Comparison of ENCODE assay signal across 8 mouse cellular contexts in genomic region chr10:77605908-77606826, GRCm38 (mm10). TPM values are rescaled to one million over a fixed set of nuclear protein-coding genes. Genes with fewer than 3 reads are reported as not detected.
DNase-seq lines count a peak whose midpoint lies in the region; ATAC-seq and TF ChIP-seq lines count a peak whose summit lies in the region.

Gene Sumo3 (plus strand): TSS chr10:77606097.
Gene Gm49325 (plus strand): TSS chr10:77606197.

- H3K9ac ChIP-seq in heart, embryonic 12.5 days = peak within 1 kb of the TSS; percentile 87
- peak within 1 kb of the TSS; percentile 92 for H3K9ac ChIP-seq in kidney, postnatal 0 days (ENCODE audit: low read depth, low read length)
- peak within 1 kb of the TSS; percentile 98 for H3K9ac ChIP-seq in liver, adult 2 months (ENCODE audit: low read depth, low read length)

- WGBS in heart, embryonic 12.5 days = 1% methylated on average over 115 of the region's 119 CpGs
- under 1% methylated on average over 85 of the region's 119 CpGs for WGBS in kidney, postnatal 0 days
- 1% methylated on average over 116 of the region's 119 CpGs for WGBS in liver, adult 2 months

- H3K79me2 ChIP-seq in C2C12 (ENCODE audit: control insufficient read depth, insufficient read depth) = peaks cover 45% of the 10 kb centered on the region
- peaks cover 24% of the 10 kb centered on the region for H3K79me2 ChIP-seq in liver, adult 2 months (ENCODE audit: control insufficient read depth, insufficient read depth, low read length)

- H3ac ChIP-seq in C2C12 (ENCODE audit: control insufficient read depth, insufficient read length, low read depth) = peak within 1 kb of the TSS; percentile 81

- TF ChIP-seq POLR2A in brain, embryonic 14.5 days (IDR thresholded peaks at IDR 0.05; ENCODE audit: borderline replicate concordance, extremely low read depth, insufficient read depth, insufficient read length, poor library complexity, severe bottlenecking) = peak; percentile 78; the same call in 1 of the 2 replicates
- TF ChIP-seq POLR2A in liver, adult 2 months (IDR thresholded peaks at IDR 0.05; ENCODE audit: extremely low read depth, insufficient read depth, low read length) = peak; percentile 75

- H3K9me3 ChIP-seq in erythroblast, embryonic 14.5 days (ENCODE audit: control insufficient read depth, low read length) = peaks cover 4% of the 10 kb centered on the region; the same call in 1 of the 2 replicates
- H3K9me3 ChIP-seq in heart, embryonic 12.5 days (replicated peaks) = 0 out of 2 replicates have a peak, but pooled peaks cover 4% of the 10 kb centered on the region
- no peaks in the 10 kb centered on the region for H3K9me3 ChIP-seq in kidney, postnatal 0 days (replicated peaks; ENCODE audit: low read length)

- peak; percentile 93 for DNase-seq in brain, embryonic 14.5 days (ENCODE audit: low read depth)
- peak; percentile 94 for DNase-seq in kidney, postnatal 0 days (ENCODE audit: low spot score)
- DNase-seq in liver, adult 2 months (ENCODE audit: extremely low read depth, low read depth, low spot score) = peak; percentile 76
- peak; percentile 98 for DNase-seq in spleen, postnatal 36 days (ENCODE audit: low spot score in 2 of 2)

- peaks cover 26% of the 10 kb centered on the region for H3K79me3 ChIP-seq in C2C12 (ENCODE audit: low read depth)

- H3K27ac ChIP-seq in heart, embryonic 12.5 days (ENCODE audit: poor library complexity, severe bottlenecking) = peak within 1 kb of the TSS; percentile 98
- H3K27ac ChIP-seq in kidney, postnatal 0 days = peak within 1 kb of the TSS; percentile 99
- H3K27ac ChIP-seq in liver, adult 2 months (replicated peaks; ENCODE audit: insufficient read depth, low read depth, low read length) = peak within 1 kb of the TSS; percentile 92

- peaks cover 21% of the 10 kb centered on the region for H3K36me3 ChIP-seq in C2C12 (ENCODE audit: control insufficient read depth, insufficient read depth)
- peaks cover 38% of the 10 kb centered on the region for H3K36me3 ChIP-seq in erythroblast, embryonic 14.5 days (ENCODE audit: control insufficient read depth)
- peaks cover 24% of the 10 kb centered on the region for H3K36me3 ChIP-seq in heart, embryonic 12.5 days
- peaks cover 14% of the 10 kb centered on the region; the same call in 1 of the 2 replicates for H3K36me3 ChIP-seq in kidney, postnatal 0 days (ENCODE audit: insufficient read depth, low read length)
- peaks cover 4% of the 10 kb centered on the region; the same call in 1 of the 2 replicates for H3K36me3 ChIP-seq in liver, adult 2 months (ENCODE audit: control insufficient read depth, insufficient read depth, low read length)

- peak within 1 kb of the TSS; percentile 89 for H3K4me3 ChIP-seq in C2C12 (ENCODE audit: insufficient read depth, poor library complexity, severe bottlenecking)
- peak within 1 kb of the TSS; percentile 88 for H3K4me3 ChIP-seq in erythroblast, embryonic 14.5 days (replicated peaks)
- peak within 1 kb of the TSS; percentile 86 for H3K4me3 ChIP-seq in heart, embryonic 12.5 days
- H3K4me3 ChIP-seq in kidney, postnatal 0 days (replicated peaks; ENCODE audit: low read depth, low read length) = peak within 1 kb of the TSS; percentile 70
- peak within 1 kb of the TSS; percentile 77 for H3K4me3 ChIP-seq in liver, adult 2 months (ENCODE audit: insufficient read depth, low read depth, low read length)

- no peaks in the 10 kb centered on the region for H3K27me3 ChIP-seq in C2C12 (ENCODE audit: control insufficient read depth, insufficient read depth, insufficient read length)
- no peaks in the 10 kb centered on the region for H3K27me3 ChIP-seq in erythroblast, embryonic 14.5 days (ENCODE audit: control insufficient read depth)
- no peaks in the 10 kb centered on the region for H3K27me3 ChIP-seq in heart, embryonic 12.5 days (replicated peaks)
- H3K27me3 ChIP-seq in kidney, postnatal 0 days (ENCODE audit: insufficient read depth, low read length) = no peaks in the 10 kb centered on the region
- no peaks in the 10 kb centered on the region for H3K27me3 ChIP-seq in liver, adult 2 months (ENCODE audit: control insufficient read depth, insufficient read depth, low read length)

- H3K4me2 ChIP-seq in heart, embryonic 12.5 days = peak within 1 kb of the TSS; percentile 95
- H3K4me2 ChIP-seq in kidney, postnatal 0 days (ENCODE audit: low read length) = peak within 1 kb of the TSS; percentile 93

- peak; percentile 94 for ATAC-seq in heart, embryonic 12.5 days (ENCODE audit: insufficient number of reproducible peaks, low FRiP score)
- ATAC-seq in kidney, postnatal 0 days (replicated peaks; ENCODE audit: low FRiP score, low read depth) = peak; percentile 93
- ATAC-seq in monocyte, adult 5-6 weeks (replicated peaks; ENCODE audit: insufficient number of reproducible peaks, low FRiP score, low TSS enrichment, poor library complexity, severe bottlenecking) = peak; percentile 79

- TF ChIP-seq CTCF in C2C12 (IDR thresholded peaks at IDR 0.05; ENCODE audit: control insufficient read depth, insufficient read depth, insufficient read length) = no peak
- TF ChIP-seq CTCF in brain, embryonic 14.5 days (IDR thresholded peaks at IDR 0.05; ENCODE audit: borderline replicate concordance, extremely low read depth, insufficient read depth, insufficient read length) = no peak
- no peak for TF ChIP-seq CTCF in kidney, postnatal 0 days (IDR thresholded peaks at IDR 0.05; ENCODE audit: low read depth)
- TF ChIP-seq CTCF in liver, adult 2 months (IDR thresholded peaks at IDR 0.05; ENCODE audit: low read depth, low read length) = no peak

- H3K4me1 ChIP-seq in erythroblast, embryonic 14.5 days (ENCODE audit: control insufficient read depth) = peaks cover 48% of the 10 kb centered on the region
- H3K4me1 ChIP-seq in heart, embryonic 12.5 days (replicated peaks) = peaks cover 28% of the 10 kb centered on the region
- H3K4me1 ChIP-seq in kidney, postnatal 0 days (replicated peaks; ENCODE audit: insufficient read depth, low read length) = peaks cover 10% of the 10 kb centered on the region; the same call in 1 of the 2 replicates
- H3K4me1 ChIP-seq in liver, adult 2 months (ENCODE audit: control insufficient read depth, insufficient read depth, low read length) = peaks cover 18% of the 10 kb centered on the region

TF ChIP-seq in C2C12, 6 proteins besides CTCF, POLR2A, EP300 and RAD21:
- no peak for TF ChIP-seq CEBPB (IDR thresholded peaks at IDR 0.05; ENCODE audit: low read depth)
- peak; percentile 94 for TF ChIP-seq MAX (IDR thresholded peaks at IDR 0.05)
- no peak for TF ChIP-seq MYOG (IDR thresholded peaks at IDR 0.05; ENCODE audit: control insufficient read depth, extremely low read depth, insufficient read length)
- TF ChIP-seq USF1 (IDR thresholded peaks at IDR 0.05; ENCODE audit: low read depth) = peak; percentile 85
- no peak for TF ChIP-seq MYOD1 (IDR thresholded peaks at IDR 0.05; ENCODE audit: control insufficient read depth, insufficient read length, low read depth)

RNA-seq across cellular contexts. Expression of gene Sumo3, which starts in this region (rescaled TPM):
- polyA plus RNA-seq in C2C12 (2012; fragmentation: generic; extraction: Trizol) = 152 TPM
- 368 and 420 TPM in 2 replicates for polyA plus RNA-seq in brain, embryonic 14.5 days (2012; rRNA removed)
- polyA plus RNA-seq in erythroblast, embryonic 14.5 days (2012) = 3.1 and 3.3 TPM in 2 replicates
- polyA plus RNA-seq in heart, embryonic 12.5 days (2016; fragmentation: Nextera tagmentation; extraction: Ambion mirVana) = 177 and 184 TPM in 2 replicates
- 313 and 335 TPM in 2 replicates for polyA plus RNA-seq in kidney, postnatal 0 days (2015; fragmentation: Nextera tagmentation; extraction: Ambion mirVana)
- 59.6 and 108 TPM in 2 replicates for total RNA-seq in liver, adult 2 months (2014; rRNA removed)
- polyA plus RNA-seq in liver, adult 2 months (2012; rRNA removed) = 170 and 226 TPM in 2 replicates
- 84.2 to 128 TPM (median 126 TPM) in 3 replicates for total RNA-seq in monocyte, adult 5-6 weeks (2017)

RNA-seq across cellular contexts. Expression of gene Gm49325, which starts in this region (rescaled TPM):
- 5.1 TPM for polyA plus RNA-seq in C2C12 (2012; fragmentation: generic; extraction: Trizol)
- polyA plus RNA-seq in brain, embryonic 14.5 days (2012; rRNA removed) = not detected in 2 replicates
- not detected in 2 replicates for polyA plus RNA-seq in erythroblast, embryonic 14.5 days (2012)
- 14.5 TPM in 1 of 2 replicates, not detected in the other for polyA plus RNA-seq in heart, embryonic 12.5 days (2016; fragmentation: Nextera tagmentation; extraction: Ambion mirVana)
- polyA plus RNA-seq in kidney, postnatal 0 days (2015; fragmentation: Nextera tagmentation; extraction: Ambion mirVana) = 13.1 and 15.2 TPM in 2 replicates
- total RNA-seq in liver, adult 2 months (2014; rRNA removed) = 0.47 TPM in 1 of 2 replicates, not detected in the other
- polyA plus RNA-seq in liver, adult 2 months (2012; rRNA removed) = not detected in 2 replicates
- 1.7 to 5.5 TPM in 2 of 3 replicates, not detected in the other for total RNA-seq in monocyte, adult 5-6 weeks (2017)

Comparison
In these comparisons a context has a peak if more than half of its experiments do, and no peak if none do; other contexts are left out.
1. Peak in every context shown above with its lines: DNase-seq, ATAC-seq, H3K4me3 ChIP-seq and H3K27ac ChIP-seq.
2. RNA of gene Sumo3 (polyA plus RNA-seq): 368 to 420 TPM in brain, embryonic 14.5 days, 313 to 335 TPM in kidney, postnatal 0 days, 177 to 184 TPM in heart, embryonic 12.5 days, 170 to 226 TPM in liver, adult 2 months and 152 TPM in C2C12 (single experiment); 3.1 to 3.3 TPM in erythroblast, embryonic 14.5 days; every median in the first group is over 10 times any median in the second.